Mouse (Mus musculus) megakaryocyte-erythroid progenitor cell, adult 5-6 weeks (primary cell): ENCODE measurements around the gene Fam205a1. TPM values are rescaled to one million over a fixed set of nuclear protein-coding genes. Genes with fewer than 3 reads are reported as not detected.
A peak's percentile ranks its signal among the peaks of the same experiment; 100 is the strongest.
"Not testable (repeated sequence)": the region's sequence is repeated elsewhere in the genome, so short reads cannot be mapped to it uniquely, and the experiment has no call there.

Experiments used
- ATAC-seq: replicated peaks from 2 replicates; pipeline ENCODE4 v1.8.0; 2016; ENCODE audit warnings: mild to moderate bottlenecking, inconsistent platforms; ENCODE audit not compliant: severe bottlenecking, poor library complexity, low FRiP score, low TSS enrichment
- total RNA-seq, 2 experiments: library from RNA; stranded (forward) in 1 of 2; stranded (reverse) in 1 of 2; fragments of 200-1000, 215-1000 nt in 1 of 2; fragments of >200 nt in 1 of 2; fragmentation: Nextera tagmentation in 1 of 2; gene quantifications; 2 replicates each; pipeline ENCODE4 v1.2.3; 2014 to 2017

The Fam205a1 gene
- total RNA-seq, 2 experiments from 2014 or later = 0.94 TPM; not detected in 1

- ATAC-seq = peak; percentile 98
Observed at GRCm38 (mm10) chr4:42860483-42860882, 6.8 kb upstream of the Fam205a1 start.

DNA sequence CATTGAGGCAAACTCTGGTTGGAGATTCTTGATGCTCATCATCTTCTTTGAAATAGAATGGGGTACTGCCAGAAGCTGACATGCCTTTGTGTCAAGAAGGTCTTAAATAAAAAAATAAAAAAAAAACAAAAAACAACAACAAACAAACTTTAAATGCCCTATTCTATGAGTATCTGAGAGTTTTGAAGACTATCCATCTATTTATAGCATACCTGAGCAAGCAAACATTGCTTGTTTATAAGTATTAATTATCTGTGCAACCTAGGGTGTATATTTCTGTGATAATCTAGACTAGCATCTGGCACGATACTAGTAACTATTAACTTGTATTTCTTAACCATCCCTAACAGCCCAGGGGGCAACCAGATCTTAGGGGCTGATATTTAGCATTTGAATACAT lies 3.0 kb upstream of the Fam205a1 start, which contains the start of gene Gm12394:
Gene Gm12394, minus strand, starts transcription at position 101 of the 400 bp plus-strand sequence.
- ATAC-seq = not testable (repeated sequence)

Other genes starting within 250 kb of the Fam205a1 start
- gene Gm10591, start 241.7 kb downstream of the Fam205a1 start, total RNA-seq (2014; fragmentation: Nextera tagmentation) = not detected in 2 replicates
- not detected in 2 replicates for gene Gm10591, start 241.7 kb downstream of the Fam205a1 start, total RNA-seq (2017)
- not detected in 2 replicates for gene Gm2564, start 224.2 kb downstream of the Fam205a1 start, total RNA-seq (2014; fragmentation: Nextera tagmentation)
- gene Gm2564, start 224.2 kb downstream of the Fam205a1 start, total RNA-seq (2017) = not detected in 2 replicates
- not detected in 2 replicates for gene Ccl27b, start 198.6 kb downstream of the Fam205a1 start, total RNA-seq (2014; fragmentation: Nextera tagmentation)
- gene Ccl27b, start 198.6 kb downstream of the Fam205a1 start, total RNA-seq (2017) = not detected in 2 replicates
- not detected in 2 replicates for gene Il11ra2, start 192.0 kb downstream of the Fam205a1 start, total RNA-seq (2014; fragmentation: Nextera tagmentation)
- not detected in 2 replicates for gene Il11ra2, start 192.0 kb downstream of the Fam205a1 start, total RNA-seq (2017)
- gene 4930578G10Rik, start 118.3 kb downstream of the Fam205a1 start, total RNA-seq (2014; fragmentation: Nextera tagmentation) = not detected in 2 replicates
- gene 4930578G10Rik, start 118.3 kb downstream of the Fam205a1 start, total RNA-seq (2017) = not detected in 2 replicates
- not detected in 2 replicates for gene Ccl19, start 97.3 kb downstream of the Fam205a1 start, total RNA-seq (2014; fragmentation: Nextera tagmentation)
- gene Ccl19, start 97.3 kb downstream of the Fam205a1 start, total RNA-seq (2017) = not detected in 2 replicates
- not detected in 2 replicates for gene Ccl21a, start 79.9 kb downstream of the Fam205a1 start, total RNA-seq (2014; fragmentation: Nextera tagmentation)
- gene Ccl21a, start 79.9 kb downstream of the Fam205a1 start, total RNA-seq (2017) = not detected in 2 replicates
- gene Gm12394, start 2.9 kb upstream of the Fam205a1 start, total RNA-seq (2014; fragmentation: Nextera tagmentation) = not detected in 2 replicates
- not detected in 2 replicates for gene Gm12394, start 2.9 kb upstream of the Fam205a1 start, total RNA-seq (2017)
- not detected in 2 replicates for gene Fam205c, start 20.3 kb upstream of the Fam205a1 start, total RNA-seq (2014; fragmentation: Nextera tagmentation)
- gene Fam205c, start 20.3 kb upstream of the Fam205a1 start, total RNA-seq (2017) = not detected in 2 replicates
- not detected in 2 replicates for gene Phf24, start 62.8 kb upstream of the Fam205a1 start, total RNA-seq (2014; fragmentation: Nextera tagmentation)
- gene Phf24, start 62.8 kb upstream of the Fam205a1 start, total RNA-seq (2017) = 0.08 TPM in 1 of 2 replicates, not detected in the other
- 0.87 and 2.2 TPM in 2 replicates for gene Dnajb5, start 95.9 kb upstream of the Fam205a1 start, total RNA-seq (2014; fragmentation: Nextera tagmentation)
- gene Dnajb5, start 95.9 kb upstream of the Fam205a1 start, total RNA-seq (2017) = 0.09 TPM in 1 of 2 replicates, not detected in the other
- not detected in 2 replicates for gene 1700022I11Rik, start 115.7 kb upstream of the Fam205a1 start, total RNA-seq (2014; fragmentation: Nextera tagmentation)
- 1.3 and 3.4 TPM in 2 replicates for gene 1700022I11Rik, start 115.7 kb upstream of the Fam205a1 start, total RNA-seq (2017)
- 186 and 244 TPM in 2 replicates for gene Vcp, start 146.6 kb upstream of the Fam205a1 start, total RNA-seq (2014; fragmentation: Nextera tagmentation)
- gene Vcp, start 146.6 kb upstream of the Fam205a1 start, total RNA-seq (2017) = 269 and 346 TPM in 2 replicates
- 24.2 and 35.5 TPM in 2 replicates for gene Fancg, start 156.6 kb upstream of the Fam205a1 start, total RNA-seq (2014; fragmentation: Nextera tagmentation)
- 8.3 and 8.5 TPM in 2 replicates for gene Fancg, start 156.6 kb upstream of the Fam205a1 start, total RNA-seq (2017)
- 14.7 and 20.3 TPM in 2 replicates for gene Pigo, start 171.9 kb upstream of the Fam205a1 start, total RNA-seq (2014; fragmentation: Nextera tagmentation)
- 8.3 and 11.0 TPM in 2 replicates for gene Pigo, start 171.9 kb upstream of the Fam205a1 start, total RNA-seq (2017)
- gene Stoml2, start 177.8 kb upstream of the Fam205a1 start, total RNA-seq (2014; fragmentation: Nextera tagmentation) = 207 and 223 TPM in 2 replicates
- 190 and 198 TPM in 2 replicates for gene Stoml2, start 177.8 kb upstream of the Fam205a1 start, total RNA-seq (2017)
- 1.8 and 2.5 TPM in 2 replicates for gene Fam214b, start 192.3 kb upstream of the Fam205a1 start, total RNA-seq (2014; fragmentation: Nextera tagmentation)
- 1.0 TPM in 2 replicates for gene Fam214b, start 192.3 kb upstream of the Fam205a1 start, total RNA-seq (2017)
- gene Unc13b, start 205.1 kb upstream of the Fam205a1 start, total RNA-seq (2014; fragmentation: Nextera tagmentation) = 2.5 and 2.9 TPM in 2 replicates
- 0.52 and 3.2 TPM in 2 replicates for gene Unc13b, start 205.1 kb upstream of the Fam205a1 start, total RNA-seq (2017)